Mouse (Mus musculus) frontal cortex, adult 2 months (tissue): ENCODE data around the gene Trib2. TPM values are rescaled to one million over a fixed set of nuclear protein-coding genes. Genes with fewer than 3 reads are reported as not detected.

Source experiments
- DNase-seq, 2 experiments: peaks; one replicate each; pipeline ENCODE4 v3.0.0; 2022; ENCODE audit warnings: low spot score in 1 of 2; ENCODE audit errors: extremely low spot score in 1 of 2
- polyA plus RNA-seq: library from polyadenylated mRNA; depleted of rRNA; stranded (reverse); fragments of >200 nt; gene quantifications from 2 replicates; pipeline ENCODE4 v1.2.3, GENCODE M21; 2012

Gene Trib2
- polyA plus RNA-seq, 1 experiment = 29.4 TPM

GRCm38 (mm10) chr12:15771686-15772085, 45.0 kb downstream of the Trib2 start:
- peak in 1 of 2 experiments; percentile 26 for DNase-seq

- DNase-seq = peak in 1 of 2 experiments; percentile 33
These were observed 48.2 kb downstream of the Trib2 start for GRCm38 (mm10) chr12:15768536-15768935.

- DNase-seq = peak in 1 of 2 experiments; percentile 50
These were observed 50.7 kb downstream of the Trib2 start for GRCm38 (mm10) chr12:15765996-15766395.

GRCm38 (mm10) chr12:15765238-15765637, 51.5 kb downstream of the Trib2 start:
- DNase-seq = no peak

- DNase-seq = peak; percentile 90 to 91
These were observed 55.1 kb downstream of the Trib2 start for GRCm38 (mm10) chr12:15761453-15762116.

GRCm38 (mm10) chr12:15760684-15761083, 56.0 kb downstream of the Trib2 start:
- peak in 1 of 2 experiments; percentile 42 for DNase-seq

GRCm38 (mm10) chr12:15758866-15759265, 57.9 kb downstream of the Trib2 start:
- peak; percentile 80 to 84 for DNase-seq

- DNase-seq = peak in 1 of 2 experiments; percentile 66
These were observed 59.4 kb downstream of the Trib2 start for GRCm38 (mm10) chr12:15757351-15757750.

GRCm38 (mm10) chr12:15755030-15755690, 61.6 kb downstream of the Trib2 start:
- DNase-seq = no peak

GRCm38 (mm10) chr12:15754602-15755001, 62.1 kb downstream of the Trib2 start:
- no peak for DNase-seq

GRCm38 (mm10) chr12:15749646-15750195, 67.0 kb downstream of the Trib2 start:
- DNase-seq = no peak

- no peak for DNase-seq
These were observed 71.0 kb downstream of the Trib2 start for GRCm38 (mm10) chr12:15745752-15746151.
